Mouse (Mus musculus): ENCODE data around the gene Aco2.

Aco2 gene

GRCm38 (mm10) chr15:81845724-81846123, 26.4 kb upstream of the Aco2 start:
- DNase-seq (ENCODE audit: low read depth, low spot score), result no peak

- no peak for DNase-seq (ENCODE audit: low read depth, low spot score)
These were observed 25.4 kb upstream of the Aco2 start for GRCm38 (mm10) chr15:81846755-81847154.

- DNase-seq (ENCODE audit: low read depth, low spot score), result no peak
These were observed 24.9 kb upstream of the Aco2 start for GRCm38 (mm10) chr15:81847161-81847560.

DNA sequence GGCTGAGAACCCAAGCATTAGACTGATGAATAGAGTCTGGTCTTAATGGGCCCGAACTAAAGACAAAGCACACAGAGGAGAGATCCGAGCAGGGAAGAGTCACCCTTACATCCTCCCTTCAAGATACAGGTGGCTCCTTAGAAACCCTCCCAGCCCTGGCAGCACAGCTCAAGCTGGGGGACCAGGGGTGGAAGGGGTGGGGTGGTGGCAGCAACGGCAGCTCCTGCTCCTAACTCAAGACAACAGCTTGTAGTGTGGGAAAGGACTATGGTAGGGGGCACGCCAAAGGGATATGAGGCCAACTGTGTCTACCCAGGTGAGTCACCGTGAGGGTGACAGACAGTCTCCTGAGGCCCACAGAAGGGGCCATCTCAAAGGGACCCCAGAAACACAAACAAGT, 24.2 kb upstream of the Aco2 start:
- DNase-seq (ENCODE audit: low read depth, low spot score), result no peak

DNA sequence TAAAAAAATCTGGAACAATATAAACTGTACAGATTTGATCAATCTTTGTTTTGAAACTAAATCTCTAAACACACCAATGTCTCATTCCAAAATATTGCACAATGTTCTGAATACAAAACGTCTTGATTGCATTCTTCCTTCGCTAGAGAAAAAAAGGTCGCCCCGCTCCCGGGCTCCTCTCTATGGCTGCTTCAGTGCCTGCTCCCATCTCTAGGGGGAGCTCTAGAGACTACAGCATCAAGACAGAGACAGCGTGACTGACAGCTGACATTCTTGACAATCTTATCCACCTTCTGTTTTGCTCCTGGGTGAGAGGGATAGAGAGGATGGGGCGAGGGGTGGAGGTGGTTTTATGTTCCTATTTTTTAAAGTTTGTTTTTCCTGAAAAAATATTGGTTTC, 23.8 kb upstream of the Aco2 start:
- peak; percentile 40 for DNase-seq (ENCODE audit: low read depth, low spot score)

GRCm38 (mm10) chr15:81849104-81849503, 23.0 kb upstream of the Aco2 start:
- no peak for DNase-seq (ENCODE audit: low read depth, low spot score)

- DNase-seq (ENCODE audit: low read depth, low spot score), result no peak
These were observed 21.4 kb upstream of the Aco2 start for GRCm38 (mm10) chr15:81850718-81851117.

DNA sequence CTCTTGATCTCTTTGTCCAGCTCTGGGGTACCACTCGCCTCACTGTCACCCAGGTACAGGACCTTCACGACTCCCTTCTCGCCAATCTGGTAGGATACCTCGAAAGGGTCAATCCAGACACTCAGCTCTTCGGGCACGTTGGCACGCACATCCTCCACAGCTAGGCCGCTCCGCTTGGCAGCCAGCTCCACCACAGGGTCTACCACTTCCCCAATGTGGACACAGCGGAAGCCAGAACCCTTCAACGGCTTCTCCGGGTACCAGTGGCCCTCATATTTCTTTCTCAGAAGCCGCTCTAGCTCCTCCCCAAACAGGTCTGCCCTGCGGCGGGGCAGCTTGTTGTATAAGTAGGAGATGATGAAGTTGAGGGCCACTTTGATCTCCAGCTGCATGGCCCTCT, 20.7 kb upstream of the Aco2 start:
- no peak for DNase-seq (ENCODE audit: low read depth, low spot score)

GRCm38 (mm10) chr15:81852411-81853000, 19.6 kb upstream of the Aco2 start:
- no peak for DNase-seq (ENCODE audit: low read depth, low spot score)

GRCm38 (mm10) chr15:81853081-81853480, 19.0 kb upstream of the Aco2 start:
- DNase-seq (ENCODE audit: low read depth, low spot score), result no peak

DNA sequence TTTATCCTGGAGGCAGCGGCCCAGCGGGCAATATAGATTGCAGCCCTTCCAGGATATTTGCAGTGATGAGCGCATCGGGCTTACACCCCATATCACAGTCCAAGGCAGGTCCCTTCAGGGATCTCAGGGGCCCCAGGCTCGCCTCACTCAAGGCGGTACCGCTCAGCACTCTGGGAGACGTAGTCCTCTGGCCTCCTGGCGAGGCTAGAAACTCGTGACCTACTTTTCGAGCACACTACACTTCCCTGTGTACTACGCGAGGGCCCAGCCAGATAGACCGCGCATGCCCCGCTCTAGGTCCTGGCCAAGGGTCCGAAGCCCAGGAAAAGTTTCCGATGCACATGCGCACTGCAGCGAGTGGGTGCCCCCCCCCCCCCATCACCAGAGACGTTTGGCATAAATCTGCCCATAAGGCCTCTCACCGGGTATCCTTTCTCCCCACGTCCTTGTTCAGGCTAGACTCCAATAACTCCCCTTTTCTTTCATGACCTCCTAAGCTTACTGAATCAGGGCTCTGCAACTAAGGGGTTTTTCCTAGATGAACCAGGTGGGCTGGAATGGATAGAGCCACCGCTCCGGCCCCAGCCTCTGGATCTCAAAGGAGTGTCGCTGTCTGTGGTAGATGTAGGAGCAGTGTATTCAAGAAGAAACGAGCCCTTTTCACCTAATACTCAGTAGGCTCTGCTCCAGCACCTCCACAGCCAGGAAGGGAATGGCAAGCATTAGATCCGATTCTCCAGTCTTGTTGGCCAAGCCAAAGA, 15.9 kb upstream of the Aco2 start:
- DNase-seq (ENCODE audit: low read depth, low spot score), result peak; percentile 90

DNA sequence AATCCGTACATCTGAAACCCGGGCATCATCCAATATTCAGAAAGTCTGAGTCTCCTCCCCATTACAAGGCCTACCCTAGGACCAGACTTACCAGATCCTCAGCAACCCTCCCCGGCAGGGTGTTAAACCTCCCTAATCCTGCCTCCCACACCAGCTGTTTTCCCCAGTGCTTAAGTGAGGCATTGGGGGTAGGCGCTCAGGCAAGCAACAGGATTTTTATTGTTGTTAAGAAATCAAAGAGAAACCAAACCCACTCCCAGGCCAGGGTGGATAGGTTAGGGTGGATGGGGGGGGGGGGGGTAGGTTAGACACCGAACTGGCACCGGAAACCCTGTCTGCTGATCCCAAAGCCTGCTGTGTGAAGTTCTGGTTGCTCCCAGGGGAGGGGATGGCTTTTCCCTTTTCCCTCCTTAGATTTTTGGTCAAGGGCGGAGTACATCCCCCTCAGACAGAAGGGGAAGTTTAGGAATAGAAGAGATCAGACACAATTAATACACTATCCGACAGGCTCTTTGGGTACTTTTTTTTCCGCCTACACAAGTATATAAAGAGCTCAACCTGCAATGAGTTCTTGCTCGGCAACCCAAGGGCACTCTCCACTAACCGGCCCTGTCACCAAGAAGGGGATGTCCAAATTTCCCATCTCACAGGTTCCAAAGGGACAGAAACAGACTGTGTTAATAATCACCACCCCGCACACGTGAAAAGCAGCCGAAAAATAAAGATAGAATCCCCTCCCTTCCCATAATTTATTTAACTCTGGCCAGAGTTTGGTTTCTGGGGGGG, 15.0 kb upstream of the Aco2 start:
- DNase-seq (ENCODE audit: low read depth, low spot score), result no peak

DNA sequence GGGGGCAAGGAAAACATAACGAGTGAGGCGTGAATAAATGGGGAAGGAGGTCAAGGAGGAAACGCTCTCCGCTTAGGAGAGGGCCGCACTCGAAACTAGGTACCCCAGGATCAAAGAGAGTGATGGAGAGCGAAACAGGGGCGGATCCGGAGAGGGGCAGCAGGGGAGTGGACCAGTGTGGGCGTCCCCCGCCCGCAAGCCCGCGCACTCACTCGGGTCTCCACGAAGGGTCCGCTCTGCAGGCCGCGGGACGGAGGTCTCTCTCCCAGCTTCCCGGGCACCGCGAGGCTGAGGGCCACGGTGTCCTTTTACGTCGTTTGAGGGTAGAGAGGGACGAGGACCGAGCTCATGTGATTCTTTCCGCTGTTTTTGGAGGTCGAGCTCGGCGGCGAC, 14.4 kb upstream of the Aco2 start:
- DNase-seq (ENCODE audit: low read depth, low spot score), result peak; percentile 61

GRCm38 (mm10) chr15:81858138-81858516, 14.0 kb upstream of the Aco2 start:
- peak; percentile 92 for DNase-seq (ENCODE audit: low read depth, low spot score)

DNA sequence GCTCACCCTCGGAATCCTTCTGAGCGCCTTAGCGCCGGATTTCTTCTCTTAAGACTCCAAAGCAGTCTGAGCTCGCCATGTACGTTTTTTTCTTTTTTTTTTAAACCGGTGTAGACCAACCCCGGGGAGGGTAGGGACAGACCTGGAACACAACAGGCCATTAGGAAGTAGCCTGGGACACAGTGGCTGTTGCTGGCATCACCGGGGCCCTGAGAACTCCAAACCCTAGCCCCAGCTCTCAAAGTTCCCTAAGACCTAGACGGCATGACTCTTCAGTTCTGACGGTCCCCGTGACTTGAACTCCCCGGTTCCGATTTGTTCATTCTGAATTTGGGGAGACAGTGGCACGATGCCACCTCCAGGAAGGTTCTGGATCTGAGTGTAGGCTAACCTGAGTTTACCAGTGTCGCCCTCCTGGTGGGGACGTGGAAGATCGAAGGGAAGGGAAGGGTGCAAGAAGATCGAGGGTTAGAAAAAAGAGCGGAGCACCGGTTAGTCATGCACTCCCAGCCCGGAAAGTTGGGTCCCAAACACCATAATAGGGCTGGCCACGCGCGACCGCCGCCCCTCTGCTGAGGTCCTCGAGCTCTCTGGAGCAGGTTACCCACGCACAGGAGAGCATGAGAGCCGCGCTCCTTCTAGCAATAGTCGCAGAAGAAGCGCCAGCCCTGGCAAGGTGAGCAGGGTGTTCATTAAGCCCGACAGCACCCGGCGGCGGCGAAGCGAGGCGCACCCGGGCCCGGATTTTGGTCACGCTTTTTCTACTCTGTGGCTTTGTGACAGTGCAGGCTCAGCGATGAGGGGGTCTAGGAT, 13.4 kb upstream of the Aco2 start, which contains the start of gene Tob2:
Gene Tob2, minus strand, starts transcription at position 280 of the 813 bp plus-strand sequence.
- peak; percentile 29 for DNase-seq (ENCODE audit: low read depth, low spot score)

GRCm38 (mm10) chr15:81859330-81860255, 12.5 kb upstream of the Aco2 start:
- peak; percentile 85 for DNase-seq (ENCODE audit: low read depth, low spot score)

GRCm38 (mm10) chr15:81860471-81861135, 11.5 kb upstream of the Aco2 start:
- no peak for DNase-seq (ENCODE audit: low read depth, low spot score)

GRCm38 (mm10) chr15:81864238-81864637, 7.9 kb upstream of the Aco2 start:
- no peak for DNase-seq (ENCODE audit: low read depth, low spot score)

DNA sequence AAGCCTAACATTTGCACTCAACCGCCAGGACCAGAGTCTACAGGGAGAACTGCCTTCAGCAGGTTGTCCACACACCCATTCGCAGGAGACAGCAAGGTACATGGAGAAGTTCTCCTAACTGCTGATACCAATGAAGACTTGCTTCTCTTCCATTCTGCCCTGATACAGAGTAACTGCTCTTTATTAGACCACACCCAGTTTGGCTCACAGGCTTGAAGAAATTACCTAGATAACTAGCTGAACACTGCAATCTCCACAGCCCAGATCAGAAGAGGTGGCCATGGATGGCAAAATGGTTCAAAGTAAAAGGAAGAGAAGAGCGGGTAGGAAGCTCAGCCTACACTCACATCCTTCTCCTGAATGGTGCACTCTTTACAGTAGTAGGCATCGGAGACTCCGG, 2.1 kb upstream of the Aco2 start:
- no peak for DNase-seq (ENCODE audit: low read depth, low spot score)

DNA sequence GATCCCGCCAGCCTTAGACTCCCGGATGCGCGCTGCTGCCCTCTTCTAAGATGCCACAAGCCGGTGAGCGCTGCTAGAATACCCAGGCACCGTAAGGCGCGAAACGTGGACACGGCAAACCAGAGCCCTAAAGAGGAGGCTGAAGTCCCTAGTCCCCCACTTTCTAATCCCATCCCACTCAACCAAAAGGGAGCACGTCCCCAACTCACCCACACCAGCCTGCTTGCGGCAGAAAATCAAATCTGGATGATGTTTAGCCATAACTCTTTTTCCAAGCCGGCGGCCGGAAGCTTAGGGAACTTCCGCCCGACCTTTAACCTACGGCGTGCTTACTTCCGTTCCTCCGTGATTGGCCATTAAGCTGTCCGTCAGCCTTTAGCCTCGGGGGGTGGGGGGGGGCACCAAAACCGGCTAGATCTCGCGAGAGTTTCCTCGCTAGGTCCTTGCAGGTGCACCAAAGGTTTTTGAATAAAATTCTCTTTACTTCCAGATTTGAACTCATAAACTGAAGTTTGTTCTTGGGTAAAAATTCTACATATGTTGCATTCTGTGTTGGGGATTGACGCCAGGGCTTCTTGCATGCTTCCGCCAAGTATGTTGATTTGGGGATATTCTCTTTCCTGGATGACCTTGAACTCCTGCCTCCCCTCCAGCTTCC, 376 bp upstream of the Aco2 start, which contains the start of gene Phf5a:
Gene Phf5a, minus strand, starts transcription at position 308 of the 658 bp plus-strand sequence.
- DNase-seq (ENCODE audit: low read depth, low spot score), result peak; percentile 97

Data from forelimb bud, embryonic 11.5 days (tissue).